Mouse (Mus musculus): ENCODE results near the gene Reps2.

Reps2 gene

DNA sequence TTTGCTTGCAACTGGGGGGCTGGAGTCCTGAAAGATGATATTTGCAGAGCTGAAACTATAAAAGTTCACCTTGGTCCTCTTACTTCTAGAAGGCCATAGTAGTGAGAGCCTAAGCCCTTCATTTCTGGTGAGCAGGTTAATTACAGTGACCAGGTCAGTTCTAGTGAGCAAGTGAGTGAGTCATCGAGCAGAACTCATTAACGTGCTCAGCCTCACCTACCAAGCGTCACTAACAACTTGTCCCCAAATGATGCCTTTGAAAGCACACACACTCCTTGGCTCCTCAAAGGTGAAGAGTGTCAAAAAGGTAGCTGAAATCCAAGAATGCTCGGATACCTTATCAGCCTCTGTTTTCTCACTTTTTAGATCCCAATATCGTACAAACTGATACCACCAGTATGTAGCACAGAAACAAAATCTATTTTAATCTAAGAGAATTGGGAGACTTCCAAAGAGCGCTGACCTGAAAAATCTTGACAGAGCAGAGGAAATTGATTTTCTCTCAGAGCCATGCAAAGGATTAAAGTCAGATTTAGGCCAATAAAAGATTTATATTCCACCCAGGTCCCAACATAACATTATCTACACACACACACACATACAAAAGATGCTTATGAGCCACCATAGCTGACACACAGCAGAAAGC lies 53.2 kb downstream of the Reps2 start:
- no peak for DNase-seq (ENCODE audit: extremely low read depth, low read depth, low spot score)

DNA sequence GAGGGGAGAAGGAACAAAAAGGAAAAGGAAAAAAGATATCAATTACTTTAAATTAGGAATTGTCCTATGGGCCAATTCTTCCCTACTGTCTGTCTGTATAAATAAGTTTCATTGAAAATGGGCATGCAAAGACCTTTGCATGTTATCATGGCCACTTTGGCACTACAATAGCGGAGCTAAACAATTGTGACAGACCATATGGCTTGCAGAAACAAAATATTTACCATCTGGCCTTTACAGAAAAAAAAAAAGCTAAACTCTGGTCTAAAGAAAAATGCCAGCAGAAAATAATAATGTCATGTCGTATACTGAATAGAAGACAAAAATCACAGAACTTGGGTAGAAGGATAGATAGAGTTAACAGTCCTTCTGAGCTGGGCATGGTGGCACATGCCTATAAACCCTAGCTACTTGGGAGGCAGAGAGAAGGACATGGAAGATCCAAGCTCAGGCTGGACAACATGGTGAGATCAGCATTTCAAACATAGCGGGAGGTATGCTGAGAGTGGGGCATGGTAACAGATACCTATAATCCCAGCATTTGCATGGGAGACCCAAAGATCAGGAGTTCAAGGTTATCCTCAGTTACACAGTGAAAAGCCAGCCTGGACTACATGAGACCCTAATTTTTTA lies 54.2 kb downstream of the Reps2 start:
- DNase-seq (ENCODE audit: extremely low read depth, low read depth, low spot score), result no peak

DNA sequence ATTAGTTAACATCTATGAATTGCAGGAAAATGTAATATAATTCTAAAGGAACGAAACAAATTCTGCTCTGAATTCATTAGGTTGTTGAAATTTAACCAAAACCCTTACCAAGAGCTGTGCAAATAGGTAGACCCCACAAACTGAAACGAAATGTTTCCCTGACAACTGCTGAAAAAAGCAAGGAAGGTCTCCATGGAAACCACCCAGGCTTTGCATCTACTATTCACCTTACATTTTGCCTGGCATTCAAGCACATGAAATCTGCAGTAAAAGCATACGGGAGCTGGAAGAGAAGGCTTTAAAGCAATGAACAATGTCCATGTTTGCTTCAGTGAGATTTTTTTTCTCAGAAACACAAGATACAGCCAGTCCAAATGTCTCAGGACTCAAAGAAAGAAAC lies 59.1 kb downstream of the Reps2 start:
- DNase-seq (ENCODE audit: extremely low read depth, low read depth, low spot score), result no peak

DNA sequence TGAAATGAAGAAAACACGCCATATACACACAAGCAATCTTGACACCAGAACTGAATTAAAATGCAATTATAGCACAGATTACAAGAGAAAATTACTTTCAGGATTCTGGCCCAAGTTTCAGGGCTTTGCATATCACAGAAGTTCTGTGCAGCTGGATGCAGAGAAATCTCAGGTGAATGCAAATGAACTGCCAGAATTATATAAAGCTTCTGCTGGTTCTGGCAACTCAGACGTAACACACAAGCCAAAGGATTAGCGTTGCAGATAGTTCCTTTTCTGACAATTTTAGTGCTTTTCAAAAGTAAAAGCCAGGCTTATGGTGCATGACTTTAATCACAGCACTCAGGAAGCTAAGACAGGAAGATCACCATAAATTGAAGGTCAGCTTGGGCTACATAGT lies 62.9 kb downstream of the Reps2 start:
- DNase-seq (ENCODE audit: extremely low read depth, low read depth, low spot score), result no peak

DNA sequence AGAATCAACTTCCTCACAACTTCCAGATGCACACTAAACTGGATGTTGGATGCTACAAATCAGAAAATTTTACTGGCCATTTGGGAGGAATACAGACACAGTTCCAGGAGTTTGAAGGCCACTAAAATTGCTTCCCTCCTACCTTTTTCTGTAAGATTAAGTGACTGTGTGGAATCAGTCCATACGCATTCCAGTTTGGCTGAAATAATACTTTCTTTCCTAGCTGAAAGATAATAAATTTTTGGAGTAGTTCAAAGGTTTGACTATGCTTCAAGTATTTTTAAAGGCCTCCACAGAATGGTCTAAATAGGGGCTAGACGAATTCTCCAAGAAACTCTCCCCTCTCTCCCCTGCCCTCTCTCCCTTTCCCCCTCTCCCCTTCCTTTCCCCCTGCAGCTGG lies 75.0 kb downstream of the Reps2 start:
- no peak for DNase-seq (ENCODE audit: extremely low read depth, low read depth, low spot score)

DNA sequence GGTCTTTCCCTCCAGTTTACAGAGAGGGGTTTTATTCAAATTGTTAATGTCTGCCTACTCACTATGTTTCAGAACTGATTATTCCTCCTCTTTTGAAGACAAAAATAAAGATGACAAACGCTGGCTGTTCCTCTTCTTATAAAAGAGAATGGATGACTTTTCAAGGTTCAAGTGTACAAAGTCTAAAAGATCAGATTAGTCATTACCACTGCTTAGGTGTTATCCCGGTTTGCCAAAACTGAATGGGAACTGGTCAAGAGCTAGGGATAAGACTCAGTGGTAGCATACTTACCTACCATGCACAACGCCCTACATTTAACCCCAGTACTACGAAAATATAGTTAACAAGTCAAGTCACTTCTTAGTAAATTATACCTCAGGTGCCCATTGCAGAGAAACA lies 77.9 kb downstream of the Reps2 start:
- no peak for DNase-seq (ENCODE audit: extremely low read depth, low read depth, low spot score)

DNA sequence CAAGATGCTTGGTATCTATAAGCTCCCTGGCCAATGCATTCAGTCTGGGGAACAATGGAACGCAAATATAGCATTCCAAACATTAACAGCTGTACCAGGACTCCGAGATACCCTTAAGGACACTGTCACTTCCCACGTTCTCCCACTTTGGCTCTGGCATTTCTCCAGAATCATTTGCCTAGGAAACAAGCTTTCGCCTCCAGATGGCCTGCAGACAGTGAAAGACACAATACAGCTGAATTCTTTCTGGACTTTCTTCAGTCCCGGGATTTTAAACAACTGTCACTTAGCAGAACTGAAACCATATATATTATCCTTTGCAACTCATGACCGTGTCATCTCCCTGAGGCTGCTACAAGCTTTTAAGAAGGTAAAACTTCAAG lies 87.0 kb downstream of the Reps2 start:
- no peak for DNase-seq (ENCODE audit: extremely low read depth, low read depth, low spot score)

DNA sequence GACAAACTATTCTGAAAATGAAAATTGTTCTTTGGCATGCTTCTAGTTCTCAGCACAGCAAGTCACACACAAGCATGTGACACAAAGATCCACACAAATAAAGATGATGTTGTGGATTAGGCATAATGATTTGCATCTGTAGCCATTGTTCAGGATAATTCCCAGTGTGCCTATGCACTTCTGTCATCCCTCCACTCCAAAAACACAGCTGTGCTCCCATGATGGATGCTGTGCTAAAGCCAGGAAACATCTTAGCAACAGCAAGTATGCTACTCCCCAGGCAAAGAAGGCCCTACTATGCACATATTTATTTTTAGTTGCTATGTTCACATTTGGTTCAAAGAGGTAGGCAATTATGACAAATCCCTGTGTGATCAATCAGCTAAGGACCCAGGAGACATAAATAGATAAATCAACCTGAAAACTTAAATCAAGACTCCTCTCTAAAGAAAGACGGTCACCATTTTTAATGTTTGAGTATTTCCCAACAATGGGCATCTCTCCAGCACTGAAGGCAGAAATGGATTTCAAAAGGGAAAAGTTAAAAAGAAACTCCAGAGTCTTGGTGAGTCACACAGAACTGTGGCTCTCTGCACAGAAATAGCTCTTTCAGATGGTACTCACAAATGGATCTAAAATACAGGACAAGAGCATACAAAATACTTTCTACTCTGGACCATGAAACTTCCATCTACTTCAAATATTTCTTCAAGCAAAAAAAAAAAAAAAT lies 87.6 kb downstream of the Reps2 start:
- no peak for DNase-seq (ENCODE audit: extremely low read depth, low read depth, low spot score)

DNA sequence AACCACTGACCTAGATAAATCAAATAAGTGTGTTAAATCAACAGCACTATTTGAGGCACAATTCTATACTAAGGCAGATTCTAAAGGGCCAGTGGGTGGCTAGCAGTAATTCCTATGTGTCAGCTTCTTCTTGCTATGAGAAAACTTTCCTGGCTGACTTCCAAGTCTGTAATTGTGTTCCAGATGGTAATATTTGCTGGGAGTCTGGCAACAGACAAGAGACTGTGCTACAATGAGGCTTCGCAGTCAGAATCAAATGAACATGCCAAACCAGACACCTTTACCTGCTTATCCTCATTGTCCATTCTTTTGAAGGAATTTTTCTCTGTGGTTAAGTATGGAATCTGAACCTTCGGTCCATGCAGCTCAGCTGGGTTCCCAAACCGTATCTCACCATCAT lies 88.9 kb downstream of the Reps2 start:
- DNase-seq (ENCODE audit: extremely low read depth, low read depth, low spot score), result no peak

DNA sequence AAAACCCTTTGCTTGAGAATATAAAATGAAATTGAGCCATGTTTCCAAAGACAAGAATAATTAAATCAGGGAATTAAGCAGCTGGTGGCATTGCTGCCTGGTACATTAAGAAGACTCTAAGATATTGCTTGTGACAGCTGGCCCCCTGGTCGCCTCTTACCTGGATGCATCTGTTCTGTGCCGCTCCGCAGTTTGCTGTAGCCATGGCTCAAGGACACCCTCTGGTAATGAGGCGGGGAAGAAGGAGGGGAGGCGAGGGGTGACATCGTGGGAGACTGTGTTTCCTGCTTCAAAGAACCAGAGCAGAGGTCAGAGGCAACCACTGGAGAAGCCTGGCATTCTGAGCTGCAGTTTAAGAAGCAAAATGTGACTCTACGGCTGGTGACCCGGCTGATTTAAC lies 91.1 kb downstream of the Reps2 start:
- no peak for DNase-seq (ENCODE audit: extremely low read depth, low read depth, low spot score)

DNA sequence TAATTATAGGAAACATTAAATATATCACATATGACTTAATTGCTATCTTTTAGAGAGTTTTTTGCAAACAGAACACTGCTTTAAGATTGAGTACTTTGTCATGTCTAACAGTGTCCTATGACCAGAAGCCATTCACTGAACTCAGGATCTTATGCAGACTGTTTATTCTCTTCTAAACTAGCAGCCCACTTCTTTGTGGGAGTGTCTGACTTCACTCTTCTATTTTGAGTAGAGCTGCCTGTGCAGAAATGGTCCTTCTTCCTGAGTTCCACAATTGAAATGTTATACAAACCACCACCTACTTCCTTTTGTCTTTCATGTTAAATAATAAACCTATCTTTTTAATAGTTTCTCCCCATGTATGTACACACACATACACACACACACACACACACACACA lies 98.4 kb downstream of the Reps2 start:
- DNase-seq (ENCODE audit: extremely low read depth, low read depth, low spot score), result no peak

DNA sequence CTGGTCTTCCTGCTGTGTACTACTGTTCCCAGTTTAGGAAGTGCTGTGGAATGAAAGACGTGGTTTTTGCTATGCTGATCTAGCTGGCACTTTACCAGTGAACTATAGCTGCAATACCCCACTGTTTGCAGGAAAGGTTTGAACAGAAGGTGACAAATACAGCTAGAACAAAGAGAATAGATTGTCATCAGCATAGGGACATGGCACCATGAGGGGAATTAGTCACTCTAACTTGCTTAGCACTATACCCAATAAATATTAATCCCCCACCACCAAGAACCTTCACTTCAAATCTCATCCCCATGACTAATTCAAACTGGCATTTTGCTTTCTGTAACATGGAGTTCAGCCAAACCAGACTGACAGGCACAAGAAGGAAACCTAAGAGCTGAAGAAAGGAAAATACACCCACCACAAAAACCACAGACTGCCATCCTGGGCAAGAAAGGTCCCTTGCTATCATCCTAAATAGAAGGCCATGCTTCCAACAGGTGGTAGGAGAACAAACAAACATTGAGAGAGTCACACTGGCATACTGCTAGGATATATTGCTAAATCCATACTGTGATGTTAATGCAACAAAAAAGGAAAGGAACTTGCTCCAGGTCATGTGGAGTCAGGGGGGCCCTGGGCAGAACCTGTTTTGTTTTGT lies 100.7 kb downstream of the Reps2 start:
- DNase-seq (ENCODE audit: extremely low read depth, low read depth, low spot score), result no peak

DNA sequence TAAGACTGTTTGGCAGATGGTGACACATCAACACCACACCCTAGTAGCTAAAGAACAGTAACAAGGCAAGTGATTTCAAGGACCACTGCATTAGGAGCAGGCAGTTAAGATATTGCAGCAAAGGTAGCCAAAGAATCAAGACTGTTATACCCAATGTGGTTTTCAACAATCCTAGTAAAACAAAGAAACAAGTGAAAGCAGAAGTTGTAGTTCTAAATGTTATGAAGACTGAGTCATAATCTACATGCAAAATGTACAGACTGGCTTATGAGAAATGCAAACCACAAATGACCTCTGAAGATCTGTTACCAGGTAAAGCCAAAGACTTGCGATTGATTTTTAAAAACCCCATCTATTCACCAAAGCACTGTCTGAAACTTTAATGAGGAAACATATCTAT lies 101.5 kb downstream of the Reps2 start:
- no peak for DNase-seq (ENCODE audit: extremely low read depth, low read depth, low spot score)

DNA sequence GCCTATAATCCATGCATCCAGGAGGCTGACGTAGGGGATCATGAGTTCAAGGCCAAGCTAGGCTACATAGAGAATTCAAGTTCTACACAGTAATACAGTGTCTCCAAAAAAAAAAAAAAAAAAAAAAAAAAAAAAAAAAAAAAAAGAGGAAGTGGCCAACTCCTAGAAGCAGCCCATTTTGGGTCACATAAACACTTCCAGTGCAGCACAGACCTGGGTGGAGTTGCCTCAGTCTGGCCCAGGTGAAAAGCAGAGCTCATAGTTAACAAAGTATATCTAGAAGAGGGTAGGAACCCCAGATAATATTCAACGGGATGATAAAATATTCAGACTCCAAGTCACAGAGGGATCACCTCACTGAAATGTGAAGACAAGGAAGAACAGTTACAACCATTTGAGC lies 112.4 kb downstream of the Reps2 start:
- DNase-seq (ENCODE audit: extremely low read depth, low read depth, low spot score), result no peak

DNA sequence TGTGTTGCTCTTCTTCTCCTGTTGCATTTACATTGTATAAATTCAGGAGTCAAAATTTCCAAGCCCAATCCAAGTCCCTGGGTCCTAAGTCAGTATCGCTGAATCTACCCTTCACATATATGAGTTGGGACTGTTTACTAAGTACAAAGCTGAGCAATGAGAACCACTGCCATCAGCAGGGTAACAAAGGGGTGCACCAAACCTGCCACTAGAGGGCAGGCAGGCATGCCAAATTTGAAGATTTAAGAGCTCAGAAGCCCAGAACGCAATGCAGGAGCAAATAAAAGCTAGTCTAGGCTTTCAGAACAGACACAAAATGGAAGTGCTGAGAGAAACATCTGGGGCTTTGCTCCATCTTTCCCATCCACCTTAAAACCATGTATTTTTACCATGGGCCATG lies 116.2 kb downstream of the Reps2 start:
- no peak for DNase-seq (ENCODE audit: extremely low read depth, low read depth, low spot score)

DNA sequence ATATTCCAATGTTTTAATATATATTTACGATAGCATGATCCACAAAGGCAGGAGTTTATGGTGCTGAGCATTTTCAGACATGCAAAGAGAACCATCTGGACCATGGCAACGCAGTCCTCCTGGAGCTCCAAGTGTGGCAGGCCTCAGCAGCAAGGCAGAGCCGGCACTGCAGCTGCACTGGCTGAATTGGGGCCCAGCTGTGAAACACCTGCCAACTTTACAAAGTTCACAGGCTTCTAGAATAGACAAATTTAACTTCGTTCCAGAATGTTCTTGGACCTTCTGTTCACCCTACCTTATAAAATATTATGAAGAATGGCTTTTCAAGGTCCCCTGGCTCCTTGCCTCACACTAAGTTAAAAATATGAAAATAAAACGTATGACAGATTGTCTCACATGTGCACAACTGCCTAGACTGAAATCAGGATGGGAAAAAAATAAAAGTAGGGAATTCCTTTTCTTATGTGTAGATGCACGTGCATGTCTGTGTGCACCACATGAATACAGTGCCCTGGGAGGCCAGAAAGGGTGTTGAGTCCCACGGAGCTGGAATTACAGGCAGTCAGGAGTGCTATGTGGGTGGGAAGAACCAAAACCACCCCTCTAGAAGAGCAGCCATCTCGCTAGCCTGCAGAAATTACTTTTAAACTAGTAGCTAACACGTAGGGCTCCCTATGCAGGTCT lies 121.5 kb downstream of the Reps2 start:
- no peak for DNase-seq (ENCODE audit: extremely low read depth, low read depth, low spot score)

DNA sequence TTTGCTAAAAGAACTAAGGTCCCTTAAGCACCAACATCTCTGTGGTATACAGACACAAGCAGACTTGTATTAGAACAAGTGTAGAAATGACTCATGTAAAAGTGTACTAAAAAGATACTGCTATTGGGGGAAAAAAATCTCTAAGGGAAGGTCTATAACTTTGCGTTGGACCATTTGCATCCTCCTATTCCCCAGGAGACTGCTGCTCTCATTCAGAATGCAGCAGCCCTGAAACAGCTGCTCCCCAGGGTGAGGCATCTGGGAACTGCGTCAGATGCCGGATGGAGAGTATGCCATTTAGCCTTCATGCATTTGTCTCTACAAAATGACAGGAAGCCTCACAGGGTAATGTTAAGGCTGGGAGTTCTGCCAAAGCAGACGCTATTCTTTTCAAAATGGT lies 122.3 kb downstream of the Reps2 start:
- DNase-seq (ENCODE audit: extremely low read depth, low read depth, low spot score), result no peak

DNA sequence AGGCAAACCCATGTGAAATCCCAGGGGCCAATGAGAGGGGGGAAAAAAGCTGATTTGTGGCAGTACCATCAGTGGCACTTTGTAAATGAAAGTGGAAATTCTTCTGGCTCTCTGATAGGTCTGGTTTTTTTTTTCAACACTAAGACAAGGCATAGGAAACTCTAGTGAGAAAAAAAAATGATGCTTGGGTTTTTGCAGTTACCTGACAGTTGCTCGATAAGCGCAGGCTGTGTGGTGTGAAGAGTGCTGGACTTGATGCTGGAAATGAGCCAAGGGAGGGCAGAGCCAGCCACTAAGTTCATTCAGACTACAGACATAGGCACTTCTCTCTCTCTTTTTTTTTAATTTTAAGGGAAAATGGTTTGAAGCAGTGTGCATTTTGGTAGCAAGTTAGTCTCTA lies 123.1 kb downstream of the Reps2 start:
- no peak for DNase-seq (ENCODE audit: extremely low read depth, low read depth, low spot score)

DNA sequence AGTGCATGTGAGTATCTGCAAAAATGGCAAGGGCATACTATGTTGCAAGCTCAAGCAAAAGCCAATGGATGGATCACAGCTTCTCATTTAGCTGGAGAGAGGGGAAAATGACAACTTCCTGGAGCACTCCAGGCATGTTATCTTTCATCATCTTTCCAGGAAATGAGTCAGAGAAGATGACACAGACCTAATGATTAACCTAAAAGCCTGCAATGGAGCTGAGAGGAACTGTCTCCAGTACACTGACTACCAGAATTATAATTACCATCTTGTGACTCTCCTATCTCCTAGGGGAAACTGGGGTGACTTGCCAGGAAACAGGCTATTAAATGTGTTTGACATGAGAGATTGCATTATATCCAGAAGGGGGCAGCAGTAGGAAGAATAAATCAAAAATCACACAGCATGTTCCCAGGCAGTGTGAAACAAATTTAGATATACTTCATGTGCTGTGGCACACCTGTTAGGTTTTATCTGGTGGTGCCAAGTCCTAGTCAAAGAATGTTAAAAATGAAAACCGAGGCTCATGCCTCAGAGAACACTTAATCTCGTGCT lies 132.9 kb downstream of the Reps2 start:
- no peak for DNase-seq (ENCODE audit: extremely low read depth, low read depth, low spot score)

DNA sequence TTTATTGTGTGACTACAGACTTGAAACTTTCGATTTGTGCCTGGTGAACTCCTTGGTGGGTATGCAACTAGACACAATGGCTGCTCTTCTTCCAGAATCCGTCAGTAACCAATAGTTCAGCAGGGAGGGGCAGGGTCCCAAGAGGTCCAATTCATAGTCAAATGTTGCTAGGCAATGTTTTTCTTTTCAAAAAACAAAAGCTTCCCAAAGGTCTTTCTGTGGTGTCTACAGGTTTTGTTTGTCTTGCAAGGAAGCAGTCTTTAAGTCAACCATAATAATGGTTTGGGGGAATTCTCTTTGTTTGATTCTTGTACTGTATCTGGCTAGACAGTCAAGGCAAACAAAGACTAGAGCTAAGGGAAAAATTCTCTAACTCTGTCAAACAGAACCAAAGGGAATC lies 138.3 kb downstream of the Reps2 start:
- DNase-seq (ENCODE audit: extremely low read depth, low read depth, low spot score), result no peak

DNA sequence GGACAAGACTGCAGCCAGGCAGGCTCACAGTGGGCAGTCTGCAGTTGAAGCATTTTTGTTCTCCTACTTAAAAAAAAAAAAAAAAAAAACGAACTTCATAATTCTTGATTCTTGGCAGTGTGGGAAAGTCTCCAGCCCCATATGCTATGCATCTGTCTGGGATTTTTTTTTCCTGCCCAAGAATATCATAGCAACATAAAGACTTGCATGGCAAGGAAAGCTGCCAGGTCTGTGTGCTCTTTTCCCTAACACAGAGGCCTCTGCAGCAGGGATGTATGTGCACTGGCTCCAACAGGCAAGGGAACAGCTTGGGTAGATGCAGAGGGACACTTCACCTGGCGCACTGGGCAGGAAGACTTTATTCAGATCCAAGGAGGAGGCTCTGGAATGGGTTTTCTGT lies 140.0 kb downstream of the Reps2 start:
- DNase-seq (ENCODE audit: extremely low read depth, low read depth, low spot score), result no peak

All from fat pad, adult 2 months (tissue).